Mouse (Mus musculus) urinary bladder, postnatal 36 days (tissue): ENCODE measurements at regions not wholly inside any gene's neighbourhood (a gene's known extent, or its start where the extent isn't known, plus 50 kb on each side); places are given as distances from the start of the nearest gene placed in this dataset.

Experiments used
- DNase-seq, 2 experiments: peaks; one replicate each; pipeline ENCODE4 v3.0.0; 2022; ENCODE audit warnings: low spot score in 2 of 2, mixed read lengths in 1 of 2

GRCm38 (mm10) chr16:92972681-92973080 lies 146.7 kb upstream of the Runx1 start:
- no peak for DNase-seq

DNA sequence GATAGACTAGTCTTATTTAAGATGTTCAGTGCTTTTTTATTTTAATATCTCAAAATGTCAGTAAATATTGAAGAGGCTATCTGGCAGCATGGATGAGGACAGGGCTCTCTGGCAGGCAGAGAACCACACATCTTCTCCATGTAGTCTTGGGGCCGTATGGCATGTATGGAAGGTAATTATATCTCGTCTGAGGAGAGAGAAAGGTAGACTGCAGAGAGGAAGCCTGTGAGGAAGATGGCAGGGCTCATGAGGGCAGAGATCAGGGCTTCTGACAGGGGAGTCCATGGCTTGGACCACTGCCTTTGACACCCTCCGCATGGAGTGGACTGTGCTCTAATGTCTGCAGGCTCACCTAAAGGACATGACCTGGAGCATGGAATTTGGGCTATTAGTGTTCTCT lies 146.0 kb upstream of the Runx1 start:
- no peak for DNase-seq

DNA sequence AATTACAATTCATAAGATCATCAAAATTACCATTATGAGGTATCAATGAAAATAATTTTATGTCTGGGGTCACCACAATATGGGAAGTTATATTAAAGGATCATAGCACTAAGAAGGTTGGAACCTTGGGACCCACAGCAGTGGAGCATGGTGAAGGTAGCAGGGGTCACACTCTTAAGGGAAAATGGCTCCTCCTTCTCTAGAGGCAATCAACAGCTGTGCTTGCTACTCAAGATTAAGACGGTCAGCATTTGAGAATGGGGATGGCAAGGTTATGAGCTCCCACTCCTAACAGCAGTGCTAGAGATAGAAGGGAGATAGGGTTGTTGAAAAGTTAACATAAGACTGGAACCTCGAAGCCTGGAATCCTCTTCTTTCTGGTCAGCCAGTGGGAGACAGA lies 144.6 kb upstream of the Runx1 start:
- no peak for DNase-seq

- DNase-seq, result no peak
These were observed 143.1 kb upstream of the Runx1 start for GRCm38 (mm10) chr16:92969036-92969435.

- no peak for DNase-seq
These were observed 140.3 kb upstream of the Runx1 start for GRCm38 (mm10) chr16:92966069-92966866.

DNA sequence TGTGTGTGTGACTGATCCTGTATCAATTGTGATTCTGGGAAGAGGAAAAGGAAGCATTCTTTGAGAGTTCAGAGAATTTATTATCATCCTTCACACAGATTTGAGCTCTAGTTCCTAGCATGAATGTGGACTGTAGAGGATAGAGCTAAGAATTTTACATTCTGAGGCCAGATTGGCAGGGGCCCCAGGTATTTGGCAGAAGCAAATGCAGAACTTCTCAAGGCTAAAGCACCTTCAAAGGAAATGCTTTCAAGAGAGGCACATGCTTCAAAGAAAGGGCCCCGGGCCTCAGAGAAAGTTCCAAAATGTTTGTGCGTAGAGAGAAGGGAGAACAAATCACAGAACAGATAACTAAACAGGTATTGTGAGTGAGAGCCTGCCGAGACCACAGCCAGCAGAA lies 139.7 kb upstream of the Runx1 start:
- DNase-seq, result no peak

- no peak for DNase-seq
These were observed 137.6 kb upstream of the Runx1 start for GRCm38 (mm10) chr16:92963582-92963981.

DNA sequence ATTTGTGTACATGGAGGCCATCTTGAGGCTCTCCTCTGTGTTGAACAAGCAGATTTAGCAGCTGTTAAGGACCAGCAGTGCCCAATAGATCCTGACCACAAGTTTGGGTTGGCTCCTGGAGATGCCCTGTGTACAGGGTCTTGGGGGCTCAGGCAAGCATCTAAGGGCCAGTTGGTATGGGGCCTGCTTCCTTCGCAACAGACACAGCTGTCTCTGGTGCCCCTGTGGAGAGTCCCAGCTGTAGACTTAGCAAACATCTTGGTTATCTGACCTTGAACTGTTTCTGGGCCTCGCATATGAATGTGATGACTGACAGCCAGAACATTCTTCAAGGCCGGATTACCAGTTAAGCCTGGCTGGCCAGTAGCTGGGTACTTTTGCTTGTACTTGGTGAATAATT lies 135.4 kb upstream of the Runx1 start:
- no peak for DNase-seq

GRCm38 (mm10) chr16:92960740-92961139 lies 134.8 kb upstream of the Runx1 start:
- no peak for DNase-seq

- DNase-seq, result no peak
These were observed 133.0 kb upstream of the Runx1 start for GRCm38 (mm10) chr16:92958967-92959366.

DNA sequence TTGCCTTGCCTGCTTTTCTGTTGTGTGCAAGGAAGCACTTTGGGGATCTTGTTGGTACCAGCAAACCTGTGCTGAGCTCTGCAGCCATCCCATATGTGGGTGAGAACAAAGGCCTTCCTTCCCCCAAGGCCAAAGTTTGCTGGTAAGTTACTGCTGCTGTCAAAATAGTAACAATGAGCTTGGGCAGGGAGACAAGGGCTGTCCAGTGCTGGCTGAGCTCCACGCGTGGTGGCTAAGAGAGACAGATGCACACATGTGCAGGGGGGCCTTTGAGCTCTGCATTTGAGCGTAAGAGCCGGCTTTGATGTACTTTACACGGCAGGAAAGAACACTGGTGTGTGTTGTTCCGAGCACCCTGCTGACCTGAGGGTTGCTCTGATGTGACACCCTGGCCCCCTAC lies 132.2 kb upstream of the Runx1 start:
- DNase-seq, result no peak

- no peak for DNase-seq
These were observed 129.6 kb upstream of the Runx1 start for GRCm38 (mm10) chr16:92955508-92955907.

DNA sequence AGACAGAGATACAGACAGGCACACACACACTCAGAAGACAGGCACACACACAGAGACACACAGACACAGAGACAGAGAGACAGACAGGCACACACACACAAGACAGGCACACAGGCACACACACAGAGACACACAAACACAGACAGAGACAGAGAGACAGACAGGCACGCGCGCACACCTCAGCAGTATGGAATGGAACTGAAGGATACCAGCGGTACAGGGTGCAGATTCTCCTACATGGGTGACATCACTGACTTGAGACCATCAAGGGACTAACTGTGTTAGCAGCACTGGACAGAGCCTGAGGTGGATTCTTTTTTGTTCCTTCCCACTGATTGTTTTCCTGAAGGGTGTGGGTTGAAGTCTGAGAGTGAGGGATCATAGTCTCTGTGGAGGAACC lies 129.1 kb upstream of the Runx1 start:
- DNase-seq, result no peak

DNA sequence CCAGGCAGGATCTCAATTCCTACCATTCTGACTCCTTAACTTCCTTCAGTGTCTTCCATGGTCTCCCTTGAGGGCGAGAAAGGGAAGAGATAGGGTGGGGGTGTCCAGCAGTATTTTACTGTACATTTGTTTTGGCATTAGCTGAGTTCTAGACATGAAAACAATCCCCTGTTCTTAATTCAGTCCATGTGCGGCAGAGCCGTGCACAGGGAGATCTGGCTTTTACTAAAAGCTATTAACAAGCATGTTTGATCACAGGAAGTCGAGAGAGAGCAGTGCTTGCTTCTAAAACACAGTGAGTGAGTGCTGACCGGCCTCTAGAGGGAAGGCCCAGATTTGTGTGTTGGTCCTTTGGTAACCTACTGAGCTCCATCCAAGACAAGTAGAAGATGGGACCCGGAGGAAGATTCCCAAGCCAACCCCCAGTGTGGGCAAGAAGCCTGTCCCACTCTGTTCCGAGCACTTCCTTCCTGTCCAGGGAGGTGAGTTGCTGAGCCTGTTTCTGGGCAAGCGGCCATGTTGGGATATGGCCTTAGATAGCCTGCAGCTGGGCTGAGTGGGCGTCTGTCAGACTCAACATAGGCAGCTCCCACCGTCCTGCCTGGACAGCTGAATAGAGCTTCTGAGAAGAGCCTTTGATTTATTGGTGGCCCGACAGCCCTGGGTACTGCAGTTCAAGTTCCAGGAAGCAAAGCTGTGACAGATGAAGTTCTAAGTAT lies 128.1 kb upstream of the Runx1 start:
- peak; percentile 11 to 22 for DNase-seq

DNA sequence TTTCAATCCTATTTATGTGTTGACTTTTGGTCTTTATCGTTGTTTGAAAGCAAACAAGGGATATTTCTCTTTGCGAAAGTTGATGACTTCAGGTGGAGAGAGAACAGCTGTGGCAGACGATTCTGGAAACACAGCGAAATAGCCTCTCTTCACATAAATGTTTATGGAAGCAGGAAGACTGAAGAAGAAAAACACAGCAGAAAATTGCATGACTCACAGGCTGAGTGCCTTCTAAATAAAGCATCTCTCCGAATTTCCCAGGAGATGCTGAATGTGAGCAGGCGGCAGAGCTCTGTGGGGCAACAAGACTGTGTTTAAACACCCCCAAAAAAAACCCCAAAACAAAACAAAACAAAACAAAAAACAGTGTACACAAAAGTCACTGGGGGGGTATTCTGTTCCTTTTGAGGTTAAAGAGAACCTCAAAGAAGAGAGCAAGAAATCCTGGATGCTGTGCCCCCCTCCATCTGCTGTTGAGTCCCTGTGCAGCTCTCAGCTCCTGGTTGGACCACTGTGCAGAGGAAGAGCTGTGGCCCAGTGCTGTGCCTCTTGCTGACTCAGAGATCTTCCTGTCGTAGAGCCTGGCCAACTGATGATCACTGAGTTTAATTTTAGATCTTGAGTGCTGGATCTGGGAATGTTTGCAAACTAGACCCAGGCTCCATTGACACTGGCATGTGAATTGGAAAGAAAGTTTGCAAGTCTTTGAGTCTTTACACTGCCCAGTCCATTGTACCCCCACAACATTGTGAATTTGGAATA lies 126.6 kb upstream of the Runx1 start:
- DNase-seq, result no peak

- DNase-seq, result no peak
These were observed 125.6 kb upstream of the Runx1 start for GRCm38 (mm10) chr16:92951516-92951915.

DNA sequence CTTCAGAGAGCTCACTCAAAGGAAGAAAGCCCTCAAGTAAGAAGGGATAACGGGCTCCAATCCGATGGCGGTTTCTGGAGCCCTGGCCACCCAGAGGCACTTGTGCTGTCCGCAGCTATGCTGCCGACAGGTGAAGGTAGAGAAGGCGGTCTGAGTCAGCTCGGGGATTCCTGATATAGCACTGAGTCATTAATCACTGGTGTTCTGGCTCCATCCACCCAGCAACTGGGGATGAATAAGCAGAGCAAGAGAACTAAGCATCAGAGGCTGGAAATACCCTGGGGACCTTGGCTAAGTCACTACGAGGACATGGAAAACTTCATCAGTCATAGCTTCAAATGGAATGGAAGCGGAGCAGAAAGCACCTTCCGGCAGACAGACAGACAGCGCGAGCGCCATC lies 122.5 kb upstream of the Runx1 start:
- no peak for DNase-seq

DNA sequence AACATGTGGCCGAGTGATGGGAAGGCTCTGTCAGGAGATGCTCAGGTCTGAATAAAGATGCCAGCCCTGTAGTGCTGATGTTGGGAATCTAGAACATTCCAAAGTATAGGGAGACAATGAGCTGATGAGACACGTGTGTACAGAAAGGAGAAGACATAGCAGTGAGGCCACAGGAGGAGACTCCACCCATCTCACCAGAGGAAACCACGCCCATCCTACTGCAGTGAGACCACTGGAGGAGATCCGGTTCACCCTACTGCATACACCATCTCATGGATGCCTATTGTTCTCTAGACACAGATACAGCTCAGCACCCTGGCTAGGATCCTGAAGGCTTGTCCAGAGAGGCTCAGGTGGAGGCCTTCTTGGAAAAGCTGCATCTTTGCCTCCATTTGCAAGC lies 120.6 kb upstream of the Runx1 start:
- DNase-seq, result no peak

DNA sequence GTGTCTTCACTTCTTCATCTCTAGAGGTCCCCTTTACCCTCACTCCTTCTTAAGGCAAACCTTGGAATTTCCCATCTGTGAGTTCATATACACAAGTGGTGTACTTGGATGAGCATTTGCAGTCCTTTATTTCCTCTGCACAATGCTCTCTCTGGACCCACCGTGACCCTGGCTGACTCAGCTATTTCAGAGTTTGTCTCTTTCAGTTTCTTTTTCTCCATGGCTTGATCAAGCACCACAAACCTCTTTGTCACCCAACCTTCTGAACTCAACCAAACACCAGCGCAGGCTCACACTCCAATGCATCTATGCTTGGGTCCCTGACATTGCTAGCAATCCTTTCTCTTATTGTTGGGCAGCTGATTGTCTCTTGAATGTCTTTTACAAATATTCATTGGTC lies 118.0 kb upstream of the Runx1 start:
- DNase-seq, result no peak

DNA sequence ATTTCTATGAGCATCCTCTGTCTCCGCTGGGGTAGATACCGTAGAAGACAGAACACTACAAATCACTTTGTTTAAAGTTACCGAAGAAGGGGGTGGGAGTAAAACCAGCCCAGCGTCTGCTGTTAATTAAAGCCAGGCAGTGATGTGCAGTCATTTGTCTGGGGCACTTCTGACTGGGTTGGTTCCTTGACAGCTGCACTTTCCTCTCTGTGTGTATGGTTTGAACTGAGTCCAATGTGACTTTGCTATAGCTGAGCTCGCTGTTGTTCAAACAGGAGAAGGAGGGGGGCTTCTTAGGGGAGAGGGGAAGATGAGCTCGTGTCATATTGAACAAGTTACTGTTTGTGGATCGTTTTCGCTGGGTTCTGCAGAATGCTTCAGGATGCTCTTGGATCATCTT lies 113.7 kb upstream of the Runx1 start:
- no peak for DNase-seq

GRCm38 (mm10) chr16:92935848-92936535 lies 110.0 kb upstream of the Runx1 start:
- no peak for DNase-seq

GRCm38 (mm10) chr16:92930103-92930502 lies 104.2 kb upstream of the Runx1 start:
- no peak for DNase-seq
